9 mouse cellular contexts compared by ENCODE assay signal in genomic region chr3:129879913-129880312, GRCm38 (mm10). TPM values are rescaled to one million over a fixed set of nuclear protein-coding genes. Genes with fewer than 3 reads are reported as not detected.
A peak's percentile ranks its signal among the peaks of the same experiment; 100 is the strongest.
DNase-seq lines count a peak whose midpoint lies in the region; ATAC-seq and TF ChIP-seq lines count a peak whose summit lies in the region.
"Had no signal": no experiment of that assay in that cellular context is flagged by ENCODE, and none has a peak within 500 bp of the region (broad histone marks: within the 10 kb centered on the region; RNA-seq: fewer than 3 reads in every experiment).

No protein-coding gene starts in this region.

- H3K4me1 ChIP-seq in heart, adult 2 months (ENCODE audit: control insufficient read depth, insufficient read depth, low read length) = peaks cover 3% of the 10 kb centered on the region; the same call in 1 of the 2 replicates
- peaks cover 5% of the 10 kb centered on the region; the same call in 1 of the 2 replicates for H3K4me1 ChIP-seq in lung, postnatal 0 days (ENCODE audit: insufficient read depth, low read depth, low read length)
- no peaks in the 10 kb centered on the region for H3K4me1 ChIP-seq in limb, embryonic 11.5 days (ENCODE audit: control insufficient read depth, insufficient read depth, low read length)
- H3K4me1 ChIP-seq in stomach, embryonic 14.5 days (ENCODE audit: control insufficient read depth, insufficient read depth, low read length) = no peaks in the 10 kb centered on the region

- intact Hi-C loops in heart, adult 2 months (cut with DNase I) = loop anchor here (5.0 kb wide), 1 partner anchor 182 kb away; the partner anchor contains the start of gene Sec24b

- H3K36me3 ChIP-seq in heart, adult 2 months (ENCODE audit: control insufficient read depth, insufficient read depth, low read length) = no peaks in the 10 kb centered on the region
- no peaks in the 10 kb centered on the region for H3K36me3 ChIP-seq in lung, postnatal 0 days (ENCODE audit: insufficient read depth, low read length)
- no peaks in the 10 kb centered on the region for H3K36me3 ChIP-seq in limb, embryonic 11.5 days (ENCODE audit: control insufficient read depth, insufficient read depth, low read length)
- no peaks in the 10 kb centered on the region for H3K36me3 ChIP-seq in stomach, embryonic 14.5 days (ENCODE audit: control insufficient read depth, insufficient read depth, low read length)

- no peak for TF ChIP-seq EP300 in heart, adult 2 months (IDR thresholded peaks at IDR 0.05; ENCODE audit: insufficient read depth, low read depth, low read length)
- TF ChIP-seq EP300 in lung, postnatal 0 days (IDR thresholded peaks at IDR 0.05) = no peak

- no peak overlapping the region for H3K4me3 ChIP-seq in heart, adult 2 months
- no peak overlapping the region for H3K4me3 ChIP-seq in lung, postnatal 0 days (ENCODE audit: low read depth, low read length)
- no peak overlapping the region for H3K4me3 ChIP-seq in limb, embryonic 11.5 days (ENCODE audit: low read depth, low read length)
- peak overlapping the region; percentile 56; the same call in 1 of the 2 replicates for H3K4me3 ChIP-seq in stomach, embryonic 14.5 days (ENCODE audit: low read depth, low read length)

- no peaks in the 10 kb centered on the region for H3K9me3 ChIP-seq in lung, postnatal 0 days (ENCODE audit: low read length)
- H3K9me3 ChIP-seq in limb, embryonic 11.5 days (ENCODE audit: control insufficient read depth, low read length) = no peaks in the 10 kb centered on the region
- H3K9me3 ChIP-seq in stomach, embryonic 14.5 days (ENCODE audit: control insufficient read depth, low read depth, low read length) = no peaks in the 10 kb centered on the region

- no peak for ATAC-seq in lung, postnatal 0 days
- no peak for ATAC-seq in limb, embryonic 11.5 days (ENCODE audit: insufficient number of reproducible peaks, low FRiP score, low TSS enrichment, low read depth)
- no peak for ATAC-seq in stomach, embryonic 14.5 days (ENCODE audit: insufficient number of reproducible peaks, insufficient read depth, low FRiP score, low read depth)

- peak; percentile 10 for DNase-seq in heart, adult 11 months
- no peak for DNase-seq in heart, adult 2 months
- no peak for DNase-seq in lung, postnatal 0 days (ENCODE audit: low spot score)
- DNase-seq in lung, adult 18-20 months = no peak
- no peak for DNase-seq in limb, embryonic 11.5 days (ENCODE audit: low spot score)
- no peak for DNase-seq in cerebellum, postnatal 36 days
- DNase-seq in thymus, postnatal 0 days (ENCODE audit: low spot score) = no peak

- no peak overlapping the region for H3K27ac ChIP-seq in heart, adult 2 months
- H3K27ac ChIP-seq in lung, postnatal 0 days (ENCODE audit: low read length) = no peak overlapping the region
- H3K27ac ChIP-seq in limb, embryonic 11.5 days (replicated peaks; ENCODE audit: low read depth, low read length) = no peak overlapping the region
- H3K27ac ChIP-seq in stomach, embryonic 14.5 days (ENCODE audit: low read length) = no peak overlapping the region

- no peaks in the 10 kb centered on the region for H3K27me3 ChIP-seq in heart, adult 2 months (ENCODE audit: control insufficient read depth, insufficient read depth, low read length)
- no peaks in the 10 kb centered on the region for H3K27me3 ChIP-seq in lung, postnatal 0 days (replicated peaks; ENCODE audit: insufficient read depth, low read length)
- H3K27me3 ChIP-seq in limb, embryonic 11.5 days (ENCODE audit: control insufficient read depth, insufficient read depth, low read length) = no peaks in the 10 kb centered on the region
- no peaks in the 10 kb centered on the region for H3K27me3 ChIP-seq in stomach, embryonic 14.5 days (ENCODE audit: control insufficient read depth, insufficient read depth, low read length)

- H3K9ac ChIP-seq in heart, adult 2 months (ENCODE audit: low read depth, low read length) = no peak overlapping the region
- no peak overlapping the region for H3K9ac ChIP-seq in lung, postnatal 0 days (replicated peaks; ENCODE audit: low read depth)
- no peak overlapping the region for H3K9ac ChIP-seq in limb, embryonic 11.5 days (ENCODE audit: low read length)
- no peak overlapping the region for H3K9ac ChIP-seq in stomach, embryonic 14.5 days (replicated peaks; ENCODE audit: low read depth, low read length)

- peak overlapping the region; percentile 90 for H3K4me2 ChIP-seq in lung, postnatal 0 days (replicated peaks; ENCODE audit: low read depth, low read length)
- 0 out of 2 replicates have a peak overlapping the region, but pooled peaks have one; percentile 88 for H3K4me2 ChIP-seq in limb, embryonic 11.5 days (ENCODE audit: low read depth, severe bottlenecking)
- H3K4me2 ChIP-seq in stomach, embryonic 14.5 days (replicated peaks; ENCODE audit: low read depth, low read length) = peak overlapping the region; percentile 84

- no peaks in the 10 kb centered on the region for H3K79me2 ChIP-seq in heart, adult 2 months (replicated peaks; ENCODE audit: control insufficient read depth, insufficient read depth, low read length)

- TF ChIP-seq POLR2A in heart, adult 2 months (IDR thresholded peaks at IDR 0.05; ENCODE audit: insufficient read depth, low read depth, low read length) = no peak

- 91% methylated on average over 2 of the region's 2 CpGs for WGBS in heart, adult 2 months
- WGBS in lung, postnatal 0 days = 59% methylated on average over 2 of the region's 2 CpGs
- 73% methylated on average over 2 of the region's 2 CpGs for WGBS in limb, embryonic 11.5 days
- WGBS in stomach, embryonic 14.5 days = 67% methylated on average over 2 of the region's 2 CpGs

- no peak for TF ChIP-seq CTCF in heart, adult 2 months (IDR thresholded peaks at IDR 0.05)
- no peak for TF ChIP-seq CTCF in lung, postnatal 0 days (IDR thresholded peaks at IDR 0.05)

RNA-seq across cellular contexts. Expression of gene Pla2g12a, which starts 1.5 kb away (rescaled TPM):
- total RNA-seq in heart, adult 2 months (2021) = 10 to 100 TPM; 57.1 to 74.0 TPM
- polyA plus RNA-seq in heart, adult 2 months (2012; rRNA removed) = 47.5 and 49.7 TPM in 2 replicates
- 34.0 and 43.7 TPM in 2 replicates for polyA plus RNA-seq in lung, postnatal 0 days (2015; fragmentation: Nextera tagmentation; extraction: Ambion mirVana)
- polyA plus RNA-seq in limb, embryonic 11.5 days (2014; fragmentation: Nextera tagmentation; extraction: Ambion mirVana) = 23.9 and 25.9 TPM in 2 replicates
- 38.5 and 50.1 TPM in 2 replicates for polyA plus RNA-seq in stomach, embryonic 14.5 days (2014; fragmentation: Nextera tagmentation; extraction: Ambion mirVana)
- polyA plus RNA-seq in thymus, postnatal 0 days (2015; fragmentation: Nextera tagmentation; extraction: Ambion mirVana) = 71.7 and 77.5 TPM in 2 replicates

RNA-seq across cellular contexts. Expression of gene Casp6, which starts 21.3 kb away (rescaled TPM):
- total RNA-seq in heart, adult 2 months (2021) = 10 to 100 TPM; 10.4 to 11.2 TPM
- polyA plus RNA-seq in heart, adult 2 months (2012; rRNA removed) = 16.9 and 23.6 TPM in 2 replicates
- polyA plus RNA-seq in lung, postnatal 0 days (2015; fragmentation: Nextera tagmentation; extraction: Ambion mirVana) = 76.5 and 83.4 TPM in 2 replicates
- polyA plus RNA-seq in limb, embryonic 11.5 days (2014; fragmentation: Nextera tagmentation; extraction: Ambion mirVana) = 109 and 120 TPM in 2 replicates
- polyA plus RNA-seq in stomach, embryonic 14.5 days (2014; fragmentation: Nextera tagmentation; extraction: Ambion mirVana) = 98.6 and 112 TPM in 2 replicates
- polyA plus RNA-seq in thymus, postnatal 0 days (2015; fragmentation: Nextera tagmentation; extraction: Ambion mirVana) = 119 and 125 TPM in 2 replicates

RNA-seq across cellular contexts. Expression of gene Cfi, which starts 44.2 kb away (rescaled TPM):
- under 1 TPM; 0.27 to 0.55 TPM for total RNA-seq in heart, adult 2 months (2021)
- polyA plus RNA-seq in heart, adult 2 months (2012; rRNA removed) = 0.23 and 0.31 TPM in 2 replicates
- polyA plus RNA-seq in lung, postnatal 0 days (2015; fragmentation: Nextera tagmentation; extraction: Ambion mirVana) = 1.3 and 1.5 TPM in 2 replicates
- polyA plus RNA-seq in limb, embryonic 11.5 days (2014; fragmentation: Nextera tagmentation; extraction: Ambion mirVana) = 0.09 TPM in 1 of 2 replicates, not detected in the other
- 67.4 and 76.1 TPM in 2 replicates for polyA plus RNA-seq in stomach, embryonic 14.5 days (2014; fragmentation: Nextera tagmentation; extraction: Ambion mirVana)
- 0.13 and 0.18 TPM in 2 replicates for polyA plus RNA-seq in thymus, postnatal 0 days (2015; fragmentation: Nextera tagmentation; extraction: Ambion mirVana)
- total RNA-seq: layer of hippocampus, adult 18-20 months had no signal

RNA-seq across cellular contexts. Expression of gene Gar1, which starts 48.7 kb away (rescaled TPM):
- 10 to 100 TPM; 16.6 to 23.0 TPM for total RNA-seq in heart, adult 2 months (2021)
- polyA plus RNA-seq in heart, adult 2 months (2012; rRNA removed) = 11.4 and 19.7 TPM in 2 replicates
- polyA plus RNA-seq in lung, postnatal 0 days (2015; fragmentation: Nextera tagmentation; extraction: Ambion mirVana) = 17.9 and 21.0 TPM in 2 replicates
- polyA plus RNA-seq in limb, embryonic 11.5 days (2014; fragmentation: Nextera tagmentation; extraction: Ambion mirVana) = 44.1 and 55.8 TPM in 2 replicates
- polyA plus RNA-seq in stomach, embryonic 14.5 days (2014; fragmentation: Nextera tagmentation; extraction: Ambion mirVana) = 29.5 and 39.4 TPM in 2 replicates
- 63.9 and 65.8 TPM in 2 replicates for polyA plus RNA-seq in thymus, postnatal 0 days (2015; fragmentation: Nextera tagmentation; extraction: Ambion mirVana)

RNA-seq across cellular contexts. Expression of gene Rrh, which starts 57.5 kb away (rescaled TPM):
- total RNA-seq in heart, adult 2 months (2021) = not detected
- polyA plus RNA-seq in heart, adult 2 months (2012; rRNA removed) = not detected in 2 replicates
- polyA plus RNA-seq in lung, postnatal 0 days (2015; fragmentation: Nextera tagmentation; extraction: Ambion mirVana) = not detected in 2 replicates
- polyA plus RNA-seq in limb, embryonic 11.5 days (2014; fragmentation: Nextera tagmentation; extraction: Ambion mirVana) = 0.09 TPM in 1 of 2 replicates, not detected in the other
- polyA plus RNA-seq in stomach, embryonic 14.5 days (2014; fragmentation: Nextera tagmentation; extraction: Ambion mirVana) = not detected in 2 replicates
- polyA plus RNA-seq in thymus, postnatal 0 days (2015; fragmentation: Nextera tagmentation; extraction: Ambion mirVana) = not detected in 2 replicates

Comparison
In these comparisons a context has a peak if more than half of its experiments do, and no peak if none do; other contexts are left out.
1. RNA of gene Cfi, which starts 44.2 kb away (polyA plus RNA-seq): 67.4 to 76.1 TPM in stomach, embryonic 14.5 days; 1.3 to 1.5 TPM in lung, postnatal 0 days, 0.23 to 0.31 TPM in heart, adult 2 months, 0.13 to 0.18 TPM in thymus, postnatal 0 days and 0.09 TPM in limb, embryonic 11.5 days; every median in the first group is over 10 times any median in the second.
2. Peak in every context shown above with its lines, with median percentiles within 50 percentile points of each other: H3K4me2 ChIP-seq.